Comparison of ENCODE assay signal across 23 mouse cellular contexts in the genomic region with DNA sequence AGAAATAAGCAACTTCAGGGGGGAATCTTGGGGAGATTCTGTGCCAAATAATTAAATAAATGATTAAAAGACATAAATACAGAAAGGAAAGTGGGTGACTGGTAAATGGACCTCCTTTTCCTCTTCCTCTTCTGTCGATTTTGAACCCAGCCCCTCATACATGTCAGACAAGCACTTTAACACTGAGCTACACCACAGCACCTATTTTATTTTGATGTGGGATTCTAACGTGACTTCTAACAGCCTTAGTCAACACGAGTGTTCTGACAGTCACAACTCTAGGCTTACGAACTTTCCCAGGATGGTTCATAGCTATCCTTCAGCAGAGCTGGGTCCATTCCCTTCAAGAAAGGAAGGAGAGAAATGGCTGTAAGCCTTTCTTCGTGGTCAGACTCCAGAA.
DNase-seq lines count a peak whose midpoint lies in the region; ATAC-seq and TF ChIP-seq lines count a peak whose summit lies in the region.
"Had no signal": no experiment of that assay in that cellular context is flagged by ENCODE, and none has a peak within 500 bp of the region (broad histone marks: within the 10 kb centered on the region; RNA-seq: fewer than 3 reads in every experiment).

No protein-coding gene starts in this region.

- peak overlapping the region; percentile 68 for H3K27ac ChIP-seq in forebrain, embryonic 10.5 days
- no peak overlapping the region for H3K27ac ChIP-seq in forebrain, postnatal 0 days (ENCODE audit: low read depth, low read length)
- H3K27ac ChIP-seq in kidney, embryonic 15.5 days, result peak overlapping the region; percentile 81
- no peak overlapping the region for H3K27ac ChIP-seq in thymus, adult 2 months (ENCODE audit: control insufficient read depth, insufficient read depth, low read length)
- H3K27ac ChIP-seq in forebrain, embryonic 13.5 days, result no peak overlapping the region
- H3K27ac ChIP-seq: heart, adult 2 months; hindbrain, embryonic 12.5 days; hindbrain, postnatal 0 days had no signal

- no peak overlapping the region for H3K4me3 ChIP-seq in forebrain, embryonic 10.5 days
- H3K4me3 ChIP-seq in forebrain, postnatal 0 days (ENCODE audit: low read depth, low read length), result no peak overlapping the region
- no peak overlapping the region for H3K4me3 ChIP-seq in kidney, embryonic 15.5 days (replicated peaks)
- H3K4me3 ChIP-seq in thymus, adult 2 months (ENCODE audit: control insufficient read depth, insufficient read depth, low read length), result no peak overlapping the region
- H3K4me3 ChIP-seq in forebrain, embryonic 13.5 days, result no peak overlapping the region
- H3K4me3 ChIP-seq: embryonic facial prominence, embryonic 13.5 days; heart, adult 2 months; heart, embryonic 13.5 days; hindbrain, embryonic 12.5 days had no signal

- H3K4me1 ChIP-seq in forebrain, embryonic 10.5 days, result peaks cover 47% of the 10 kb centered on the region
- peaks cover 5% of the 10 kb centered on the region; the same call in 1 of the 2 replicates for H3K4me1 ChIP-seq in forebrain, postnatal 0 days (ENCODE audit: insufficient read depth)
- peaks cover 31% of the 10 kb centered on the region for H3K4me1 ChIP-seq in kidney, embryonic 15.5 days
- H3K4me1 ChIP-seq in thymus, adult 2 months (replicated peaks; ENCODE audit: control insufficient read depth, insufficient read depth, low read length), result peaks cover 53% of the 10 kb centered on the region
- peaks cover 27% of the 10 kb centered on the region for H3K4me1 ChIP-seq in forebrain, embryonic 13.5 days

- no peaks in the 10 kb centered on the region for H3K36me3 ChIP-seq in forebrain, embryonic 10.5 days (replicated peaks)
- H3K36me3 ChIP-seq in forebrain, postnatal 0 days (ENCODE audit: insufficient read depth), result no peaks in the 10 kb centered on the region
- no peaks in the 10 kb centered on the region for H3K36me3 ChIP-seq in kidney, embryonic 15.5 days
- no peaks in the 10 kb centered on the region for H3K36me3 ChIP-seq in thymus, adult 2 months (ENCODE audit: control insufficient read depth, insufficient read depth, low read length)
- H3K36me3 ChIP-seq in forebrain, embryonic 13.5 days (ENCODE audit: poor library complexity, severe bottlenecking), result no peaks in the 10 kb centered on the region
- H3K36me3 ChIP-seq: embryonic facial prominence, embryonic 13.5 days; heart, embryonic 13.5 days; hindbrain, embryonic 12.5 days had no signal

- TF ChIP-seq POLR2A in thymus, adult 2 months (IDR thresholded peaks at IDR 0.05; ENCODE audit: control insufficient read depth, extremely low read depth, insufficient read depth, low read length, poor library complexity), result no peak

- no peak for ATAC-seq in forebrain, postnatal 0 days
- ATAC-seq in kidney, embryonic 15.5 days (replicated peaks; ENCODE audit: low FRiP score), result no peak
- no peak for ATAC-seq in forebrain, embryonic 13.5 days
- ATAC-seq: hindbrain, postnatal 0 days; Patski had no signal

- no peak overlapping the region for H3K4me2 ChIP-seq in forebrain, postnatal 0 days (ENCODE audit: low read depth)
- no peak overlapping the region for H3K4me2 ChIP-seq in kidney, embryonic 15.5 days
- no peak overlapping the region for H3K4me2 ChIP-seq in forebrain, embryonic 13.5 days
- H3K4me2 ChIP-seq: heart, embryonic 13.5 days; hindbrain, embryonic 12.5 days had no signal

- no peak for TF ChIP-seq CTCF in forebrain, postnatal 0 days (IDR thresholded peaks at IDR 0.05; ENCODE audit: low read depth)
- no peak for TF ChIP-seq CTCF in thymus, adult 2 months (IDR thresholded peaks at IDR 0.05; ENCODE audit: borderline replicate concordance, control insufficient read depth, extremely low read depth, insufficient read depth, low read length, poor library complexity)

- DNase-seq in forebrain, embryonic 10.5 days (ENCODE audit: extremely low spot score, low spot score), result no peak
- DNase-seq in forebrain, postnatal 0 days, result no peak
- DNase-seq in kidney, adult 8-10 months, result no peak
- peak; percentile 52 for DNase-seq in thymus, adult 2 months
- no peak for DNase-seq in thymus, postnatal 36 days
- DNase-seq in naive thymus-derived CD4-positive, alpha-beta T cell, adult 2 months (ENCODE audit: low read depth), result peak; percentile 66
- DNase-seq: adrenal gland, adult 2 months; adrenal gland, postnatal 25 days; B cell, adult 2 months; cerebellum, adult 18-20 months; cerebellum, adult 9-11 months; cerebellum, postnatal 36 days; gastrocnemius, postnatal 14 days; heart, adult 2 months; heart, postnatal 36 days had no signal

- 88% methylated on average over 5 of the region's 5 CpGs for WGBS in forebrain, embryonic 10.5 days
- WGBS in forebrain, postnatal 0 days, result 75% methylated on average over 5 of the region's 5 CpGs
- 79% methylated on average over 5 of the region's 5 CpGs for WGBS in kidney, embryonic 15.5 days
- 16% methylated on average over 5 of the region's 5 CpGs for WGBS in thymus, adult 2 months
- 81% methylated on average over 5 of the region's 5 CpGs for WGBS in forebrain, embryonic 13.5 days

- H3K27me3 ChIP-seq in forebrain, embryonic 10.5 days (ENCODE audit: poor library complexity, severe bottlenecking), result peaks cover 39% of the 10 kb centered on the region
- no peaks in the 10 kb centered on the region for H3K27me3 ChIP-seq in forebrain, postnatal 0 days (ENCODE audit: insufficient read depth, low read length)
- H3K27me3 ChIP-seq in kidney, embryonic 15.5 days, result 0 out of 2 replicates have a peak, but pooled peaks cover 3% of the 10 kb centered on the region
- H3K27me3 ChIP-seq in thymus, adult 2 months (ENCODE audit: control insufficient read depth, insufficient read depth, low read length), result no peaks in the 10 kb centered on the region
- peaks cover 10% of the 10 kb centered on the region for H3K27me3 ChIP-seq in forebrain, embryonic 13.5 days
- H3K27me3 ChIP-seq: CH12.LX, Patski had no signal

- peaks cover 5% of the 10 kb centered on the region; the same call in 1 of the 2 replicates for H3K9me3 ChIP-seq in forebrain, embryonic 10.5 days
- H3K9me3 ChIP-seq in forebrain, postnatal 0 days (ENCODE audit: low read length), result no peaks in the 10 kb centered on the region; the same call in 1 of the 2 replicates
- H3K9me3 ChIP-seq in kidney, embryonic 15.5 days (replicated peaks), result no peaks in the 10 kb centered on the region
- no peaks in the 10 kb centered on the region for H3K9me3 ChIP-seq in forebrain, embryonic 13.5 days (replicated peaks)
- H3K9me3 ChIP-seq: embryonic facial prominence, embryonic 13.5 days; heart, embryonic 13.5 days; hindbrain, embryonic 12.5 days had no signal

- H3K9ac ChIP-seq in forebrain, postnatal 0 days, result no peak overlapping the region
- no peak overlapping the region for H3K9ac ChIP-seq in kidney, embryonic 15.5 days
- no peak overlapping the region for H3K9ac ChIP-seq in forebrain, embryonic 13.5 days
- H3K9ac ChIP-seq: embryonic facial prominence, embryonic 13.5 days; heart, embryonic 13.5 days; hindbrain, embryonic 12.5 days had no signal

Comparison
In these comparisons a context has a peak if more than half of its experiments do, and no peak if none do; other contexts are left out.
1. DNase-seq: peak in thymus, adult 2 months (single experiment) and naive thymus-derived CD4-positive, alpha-beta T cell, adult 2 months (single experiment); none in forebrain, embryonic 10.5 days (single experiment), forebrain, postnatal 0 days (single experiment), kidney, adult 8-10 months (0 of 2) and thymus, postnatal 36 days (0 of 2).
2. H3K27ac ChIP-seq: peak in forebrain, embryonic 10.5 days (single experiment) and kidney, embryonic 15.5 days (single experiment); none in forebrain, postnatal 0 days (single experiment), thymus, adult 2 months (single experiment) and forebrain, embryonic 13.5 days (single experiment).